Mouse (Mus musculus) ES-E14 (cell line): ENCODE results near the gene Kdelr3.

Experiments used
- CHD2 ChIP-seq: IDR thresholded peaks from 2 replicates; pipeline ENCODE4 v1.6.1; 2014; ENCODE audit warnings: mild to moderate bottlenecking, low read depth, low read length, inconsistent platforms
- HCFC1 ChIP-seq: IDR thresholded peaks from 2 replicates; pipeline ENCODE4 v1.6.1; 2012; ENCODE audit warnings: low read length, inconsistent platforms, borderline replicate concordance; ENCODE audit not compliant: insufficient read depth
- MAFK ChIP-seq: IDR thresholded peaks from 2 replicates; pipeline ENCODE4 v1.6.1; 2014; ENCODE audit warnings: mild to moderate bottlenecking, low read depth, low read length, inconsistent platforms; ENCODE audit not compliant: insufficient read depth
- ZC3H11A ChIP-seq: IDR thresholded peaks from 2 replicates; pipeline ENCODE4 v1.6.1; 2012; ENCODE audit warnings: low read depth, mild to moderate bottlenecking, inconsistent platforms, low read length, borderline replicate concordance
- ZNF384 ChIP-seq: IDR thresholded peaks from 2 replicates; pipeline ENCODE4 v1.6.1; 2012; ENCODE audit warnings: low read depth, low read length, inconsistent platforms

- TF ChIP-seq ZC3H11A (no peak), ZNF384 (no peak), MAFK (no peak), HCFC1 (no peak), CHD2 (no peak)
These were observed 60.7 kb downstream of the Kdelr3 start for GRCm38 (mm10) chr15:79576947-79577346.
